Mouse (Mus musculus): ENCODE results near the gene Olfr1262. TPM values are rescaled to one million over a fixed set of nuclear protein-coding genes. Genes with fewer than 3 reads are reported as not detected.

Gene Olfr1262
- polyA plus RNA-seq (2015; fragmentation: Nextera tagmentation; extraction: Ambion mirVana), result not detected in 2 replicates

DNA sequence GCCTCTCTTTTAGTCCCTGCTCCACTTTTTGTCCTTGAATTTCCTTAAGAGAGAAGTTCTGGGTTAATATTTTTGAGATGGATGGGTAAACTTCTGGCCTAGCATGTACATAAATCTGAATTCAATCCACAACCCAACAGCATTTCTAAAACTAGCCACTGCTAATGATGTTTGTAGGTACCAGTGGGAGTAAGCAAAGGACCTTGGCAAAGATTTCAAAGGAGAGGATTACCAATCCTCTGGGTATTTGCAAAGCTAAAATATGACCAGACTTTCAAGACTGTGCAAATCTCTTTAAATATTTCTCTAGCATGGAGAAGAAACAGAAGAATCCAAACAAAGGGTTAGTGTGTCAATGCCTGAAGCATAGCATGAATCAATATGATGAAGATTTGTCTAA lies at the start of gene Olfr1262:
Olfr1262 (plus strand) TSS at position 301 of the 400 bp plus-strand sequence.
- H3K27ac ChIP-seq (replicated peaks), result no peak within 1 kb of the TSS
- H3K4me1 ChIP-seq (replicated peaks), result no peaks in the 10 kb centered on the region
- no peaks in the 10 kb centered on the region for H3K27me3 ChIP-seq
- H3K9ac ChIP-seq, result no peak within 1 kb of the TSS
- H3K4me2 ChIP-seq, result no peak within 1 kb of the TSS
- no peaks in the 10 kb centered on the region for H3K36me3 ChIP-seq
- H3K4me3 ChIP-seq, result no peak within 1 kb of the TSS
- ATAC-seq (ENCODE audit: low FRiP score, low read depth), result no peak
- no peaks in the 10 kb centered on the region for H3K9me3 ChIP-seq

DNA sequence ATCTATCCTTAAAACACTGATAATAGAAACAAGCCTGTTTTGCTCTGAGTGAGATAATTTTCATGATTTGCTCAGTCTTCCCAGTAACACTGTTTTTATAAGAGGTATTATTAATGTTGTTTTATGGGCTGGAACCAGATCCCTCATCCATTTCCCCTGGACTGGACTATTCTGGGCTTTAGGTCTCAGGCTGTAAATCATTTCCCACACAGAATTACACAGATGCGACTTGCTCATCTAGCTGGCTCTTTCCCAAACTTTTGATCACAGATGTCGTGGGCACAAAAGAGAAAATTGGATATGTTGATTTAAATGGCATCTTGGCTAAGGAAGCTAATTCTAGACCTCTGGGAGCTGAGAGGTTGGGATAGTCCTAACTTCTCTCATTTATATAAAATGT lies 25.8 kb upstream of the Olfr1262 start, which contains the start of gene Olfr1260:
Olfr1260 (plus strand) TSS at position 157 of the 400 bp plus-strand sequence.
- H3K4me1 ChIP-seq (replicated peaks), result no peaks in the 10 kb centered on the region
- no peaks in the 10 kb centered on the region for H3K27me3 ChIP-seq
- no peak for ATAC-seq (ENCODE audit: low FRiP score, low read depth)
- H3K9ac ChIP-seq, result no peak within 1 kb of the TSS
- H3K36me3 ChIP-seq, result no peaks in the 10 kb centered on the region
- no peak within 1 kb of the TSS for H3K27ac ChIP-seq (replicated peaks)
- no peak within 1 kb of the TSS for H3K4me3 ChIP-seq
- WGBS, result 60% methylated on average over 2 of the region's 2 CpGs
- H3K4me2 ChIP-seq, result no peak within 1 kb of the TSS
- H3K9me3 ChIP-seq, result no peaks in the 10 kb centered on the region

DNA sequence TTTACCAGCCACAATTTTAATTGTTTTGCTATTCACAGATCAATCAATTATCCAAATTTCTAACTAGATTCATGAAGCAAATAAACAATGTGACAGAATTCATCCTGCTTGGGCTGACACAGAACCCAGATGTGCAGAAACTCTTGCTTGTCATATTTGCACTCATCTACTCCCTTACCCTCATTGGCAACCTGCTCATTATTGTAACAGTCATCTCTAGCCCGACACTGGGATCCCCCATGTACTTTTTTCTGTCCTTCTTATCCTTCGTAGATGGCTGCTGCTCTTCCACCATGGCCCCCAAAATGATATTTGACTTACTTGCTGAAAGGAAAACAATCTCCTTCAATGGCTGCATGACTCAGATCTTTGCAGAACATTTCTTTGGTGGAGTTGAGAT lies 22.2 kb upstream of the Olfr1262 start:
- H3K9ac ChIP-seq, result no peak overlapping the region
- ATAC-seq (ENCODE audit: low FRiP score, low read depth), result no peak
- no peak overlapping the region for H3K4me3 ChIP-seq
- no peak overlapping the region for H3K27ac ChIP-seq (replicated peaks)
- no peaks in the 10 kb centered on the region for H3K9me3 ChIP-seq
- no peak overlapping the region for H3K4me2 ChIP-seq
- H3K4me1 ChIP-seq (replicated peaks), result no peaks in the 10 kb centered on the region
- no peaks in the 10 kb centered on the region for H3K27me3 ChIP-seq
- H3K36me3 ChIP-seq, result no peaks in the 10 kb centered on the region
- WGBS, result 89% methylated on average over 2 of the region's 2 CpGs

- H3K27ac ChIP-seq (replicated peaks), result no peak within 1 kb of the TSS
- H3K36me3 ChIP-seq, result no peaks in the 10 kb centered on the region
- no peaks in the 10 kb centered on the region for H3K27me3 ChIP-seq
- no peaks in the 10 kb centered on the region for H3K4me1 ChIP-seq (replicated peaks)
- no peak within 1 kb of the TSS for H3K9ac ChIP-seq
- ATAC-seq (ENCODE audit: low FRiP score, low read depth), result no peak
- no peak within 1 kb of the TSS for H3K4me3 ChIP-seq
- no peaks in the 10 kb centered on the region for H3K9me3 ChIP-seq
- H3K4me2 ChIP-seq, result no peak within 1 kb of the TSS
Measured at GRCm38 (mm10) chr2:89990921-89991320, 9.0 kb upstream of the Olfr1262 start, which contains the start of gene Olfr1261. Gene Olfr1261 (plus strand): TSS chr2:89991221.

GRCm38 (mm10) chr2:90011831-90012230 lies 11.9 kb downstream of the Olfr1262 start, which contains the start of gene Olfr1263:
Gene Olfr1263 (plus strand): TSS chr2:90012131.
- WGBS, result 83% methylated on average over 2 of the region's 2 CpGs
- Histone ChIP-seq H3K4me3 (no peak within 1 kb of the TSS), H3K27ac (replicated peaks) (no peak within 1 kb of the TSS), H3K4me1 (replicated peaks) (no peaks in the 10 kb centered on the region), H3K27me3 (no peaks in the 10 kb centered on the region), H3K9me3 (no peaks in the 10 kb centered on the region), H3K9ac (no peak within 1 kb of the TSS), H3K4me2 (no peak within 1 kb of the TSS), H3K36me3 (no peaks in the 10 kb centered on the region)
- no peak for ATAC-seq (ENCODE audit: low FRiP score, low read depth)

DNA sequence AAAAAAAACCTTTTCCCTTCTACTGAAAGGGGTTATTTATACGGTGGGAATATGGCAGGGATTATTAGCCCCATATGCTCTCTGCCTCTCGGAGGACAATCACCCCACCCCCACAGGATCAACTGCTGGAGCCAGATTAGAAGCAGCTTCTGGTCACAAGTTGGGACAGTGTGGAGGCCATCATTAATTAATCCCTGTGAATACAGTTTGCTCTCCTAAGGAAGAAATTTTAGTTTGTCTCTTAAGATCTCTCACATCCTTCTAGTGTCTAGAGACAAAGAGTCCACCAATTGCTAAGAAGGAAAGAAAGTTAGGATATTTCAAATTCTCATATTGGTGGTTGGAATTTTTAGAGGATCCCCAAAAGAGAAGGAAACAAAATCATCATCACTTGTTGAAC lies 25.5 kb downstream of the Olfr1262 start, which contains the start of gene Olfr1264:
Olfr1264 (minus strand) TSS at position 101 of the 400 bp plus-strand sequence.
- Histone ChIP-seq H3K9me3 (no peaks in the 10 kb centered on the region), H3K9ac (no peak within 1 kb of the TSS), H3K4me3 (no peak within 1 kb of the TSS), H3K27me3 (no peaks in the 10 kb centered on the region), H3K4me1 (replicated peaks) (no peaks in the 10 kb centered on the region), H3K36me3 (no peaks in the 10 kb centered on the region), H3K27ac (replicated peaks) (no peak within 1 kb of the TSS), H3K4me2 (no peak within 1 kb of the TSS)
- 86% methylated on average over 2 of the region's 2 CpGs for WGBS
- ATAC-seq (ENCODE audit: low FRiP score, low read depth), result no peak

DNA sequence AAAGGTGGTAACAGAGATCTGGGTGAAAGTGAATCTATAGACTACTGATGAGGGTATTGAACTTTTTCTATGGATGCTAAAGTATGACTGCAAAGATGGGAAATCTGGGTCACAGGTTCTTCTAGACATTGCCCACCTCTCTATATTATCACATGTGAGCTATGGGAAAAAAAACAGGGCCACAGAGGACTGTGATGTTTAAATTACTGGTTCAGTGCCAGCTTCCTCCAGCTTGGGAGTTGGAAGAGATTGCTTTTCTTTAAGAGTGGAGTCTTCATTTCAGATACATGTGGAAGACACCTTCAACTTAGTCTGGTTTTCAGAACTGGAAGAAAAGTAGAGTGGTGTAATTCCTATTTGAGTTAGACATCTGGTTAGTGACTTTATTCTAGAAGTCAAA lies 35.1 kb downstream of the Olfr1262 start, which contains the start of gene Olfr1265:
Olfr1265 (plus strand) TSS at position 301 of the 400 bp plus-strand sequence.
- Histone ChIP-seq H3K27me3 (no peaks in the 10 kb centered on the region), H3K36me3 (no peaks in the 10 kb centered on the region), H3K4me1 (replicated peaks) (no peaks in the 10 kb centered on the region), H3K4me2 (no peak within 1 kb of the TSS), H3K27ac (replicated peaks) (no peak within 1 kb of the TSS), H3K9me3 (no peaks in the 10 kb centered on the region), H3K4me3 (no peak within 1 kb of the TSS), H3K9ac (no peak within 1 kb of the TSS)
- ATAC-seq (ENCODE audit: low FRiP score, low read depth), result no peak

Other genes with a start within 250 kb of the Olfr1262 start
- gene Olfr1253, start 243.1 kb upstream of the Olfr1262 start, polyA plus RNA-seq (2015; fragmentation: Nextera tagmentation; extraction: Ambion mirVana), result not detected in 2 replicates
- gene Olfr1254, start 206.5 kb upstream of the Olfr1262 start, polyA plus RNA-seq (2015; fragmentation: Nextera tagmentation; extraction: Ambion mirVana), result not detected in 2 replicates
- not detected in 2 replicates for gene Olfr1255, start 188.1 kb upstream of the Olfr1262 start, polyA plus RNA-seq (2015; fragmentation: Nextera tagmentation; extraction: Ambion mirVana)
- not detected in 2 replicates for gene Olfr1256, start 158.6 kb upstream of the Olfr1262 start, polyA plus RNA-seq (2015; fragmentation: Nextera tagmentation; extraction: Ambion mirVana)
- 0.12 TPM in 1 of 2 replicates, not detected in the other for gene Olfr48, start 151.9 kb upstream of the Olfr1262 start, polyA plus RNA-seq (2015; fragmentation: Nextera tagmentation; extraction: Ambion mirVana)
- not detected in 2 replicates for gene Olfr1257, start 121.7 kb upstream of the Olfr1262 start, polyA plus RNA-seq (2015; fragmentation: Nextera tagmentation; extraction: Ambion mirVana)
- not detected in 2 replicates for gene Olfr1258, start 72.8 kb upstream of the Olfr1262 start, polyA plus RNA-seq (2015; fragmentation: Nextera tagmentation; extraction: Ambion mirVana)
- not detected in 2 replicates for gene Olfr1259, start 51.5 kb upstream of the Olfr1262 start, polyA plus RNA-seq (2015; fragmentation: Nextera tagmentation; extraction: Ambion mirVana)
- gene Olfr1260, start 25.8 kb upstream of the Olfr1262 start, polyA plus RNA-seq (2015; fragmentation: Nextera tagmentation; extraction: Ambion mirVana), result not detected in 2 replicates
- not detected in 2 replicates for gene Olfr1261, start 8.9 kb upstream of the Olfr1262 start, polyA plus RNA-seq (2015; fragmentation: Nextera tagmentation; extraction: Ambion mirVana)
- gene Olfr1263, start 12.0 kb downstream of the Olfr1262 start, polyA plus RNA-seq (2015; fragmentation: Nextera tagmentation; extraction: Ambion mirVana), result not detected in 2 replicates
- gene Olfr1264, start 25.4 kb downstream of the Olfr1262 start, polyA plus RNA-seq (2015; fragmentation: Nextera tagmentation; extraction: Ambion mirVana), result not detected in 2 replicates
- gene Olfr1265, start 35.2 kb downstream of the Olfr1262 start, polyA plus RNA-seq (2015; fragmentation: Nextera tagmentation; extraction: Ambion mirVana), result not detected in 2 replicates
- not detected in 2 replicates for gene Olfr140, start 63.4 kb downstream of the Olfr1262 start, polyA plus RNA-seq (2015; fragmentation: Nextera tagmentation; extraction: Ambion mirVana)
- gene Olfr1269, start 121.3 kb downstream of the Olfr1262 start, polyA plus RNA-seq (2015; fragmentation: Nextera tagmentation; extraction: Ambion mirVana), result not detected in 2 replicates
- not detected in 2 replicates for gene Olfr32, start 142.2 kb downstream of the Olfr1262 start, polyA plus RNA-seq (2015; fragmentation: Nextera tagmentation; extraction: Ambion mirVana)
- not detected in 2 replicates for gene Olfr1270, start 152.9 kb downstream of the Olfr1262 start, polyA plus RNA-seq (2015; fragmentation: Nextera tagmentation; extraction: Ambion mirVana)
- gene Olfr1506, start 224.3 kb downstream of the Olfr1262 start, polyA plus RNA-seq (2015; fragmentation: Nextera tagmentation; extraction: Ambion mirVana), result not detected in 2 replicates